Mouse (Mus musculus): ENCODE results near the gene Bicra. TPM values are rescaled to one million over a fixed set of nuclear protein-coding genes. Genes with fewer than 3 reads are reported as not detected.

Gene Bicra
- polyA plus RNA-seq, 1 experiment from 2014 or later = 6.9 TPM

GRCm38 (mm10) chr7:15956143-15956542 lies 91.6 kb downstream of the Bicra start:
- Histone ChIP-seq H3K9me3 (replicated peaks) (peaks cover 9% of the 10 kb centered on the region; the same call in 1 of the 2 replicates), H3K4me1 (peaks cover 20% of the 10 kb centered on the region), H3K36me3 (0 out of 2 replicates have a peak, but pooled peaks cover 4% of the 10 kb centered on the region), H3K4me3 (no peak overlapping the region), H3K27ac (replicated peaks) (no peak overlapping the region), H3K27me3 (ENCODE audit: low read depth, poor library complexity, severe bottlenecking) (peaks cover 17% of the 10 kb centered on the region)
- no peak for DNase-seq (ENCODE audit: low spot score)
- 79% methylated on average over 5 of the region's 5 CpGs for WGBS

GRCm38 (mm10) chr7:15955509-15955908 lies 92.2 kb downstream of the Bicra start:
- DNase-seq (ENCODE audit: low spot score) = no peak
- Histone ChIP-seq H3K4me3 (peak overlapping the region; percentile 49), H3K27ac (replicated peaks) (peak overlapping the region; percentile 63), H3K27me3 (ENCODE audit: low read depth, poor library complexity, severe bottlenecking) (peaks cover 17% of the 10 kb centered on the region), H3K4me1 (peaks cover 14% of the 10 kb centered on the region), H3K36me3 (0 out of 2 replicates have a peak, but pooled peaks cover 4% of the 10 kb centered on the region), H3K9me3 (replicated peaks) (peaks cover 9% of the 10 kb centered on the region; the same call in 1 of the 2 replicates)
- WGBS = 17% methylated on average over 7 of the region's 7 CpGs

GRCm38 (mm10) chr7:15954978-15955443 lies 92.7 kb downstream of the Bicra start:
- Histone ChIP-seq H3K4me1 (peaks cover 13% of the 10 kb centered on the region), H3K27me3 (ENCODE audit: low read depth, poor library complexity, severe bottlenecking) (peaks cover 17% of the 10 kb centered on the region), H3K4me3 (peak overlapping the region; percentile 49), H3K9me3 (replicated peaks) (peaks cover 9% of the 10 kb centered on the region; the same call in 1 of the 2 replicates), H3K27ac (replicated peaks) (peak overlapping the region; percentile 63), H3K36me3 (0 out of 2 replicates have a peak, but pooled peaks cover 4% of the 10 kb centered on the region)
- peak; percentile 47 for DNase-seq (ENCODE audit: low spot score)
- WGBS = 5% methylated on average over 21 of the region's 21 CpGs

- 88% methylated on average over 7 of the region's 7 CpGs for WGBS
- H3K36me3 ChIP-seq = 0 out of 2 replicates have a peak, but pooled peaks cover 4% of the 10 kb centered on the region
- no peak overlapping the region for H3K27ac ChIP-seq (replicated peaks)
- no peak for DNase-seq (ENCODE audit: low spot score)
- H3K4me3 ChIP-seq = no peak overlapping the region
- H3K27me3 ChIP-seq (ENCODE audit: low read depth, poor library complexity, severe bottlenecking) = peaks cover 20% of the 10 kb centered on the region
- H3K9me3 ChIP-seq (replicated peaks) = peaks cover 9% of the 10 kb centered on the region; the same call in 1 of the 2 replicates
- H3K4me1 ChIP-seq = peaks cover 13% of the 10 kb centered on the region
Observed at GRCm38 (mm10) chr7:15954436-15954835, 93.3 kb downstream of the Bicra start.

GRCm38 (mm10) chr7:15953307-15954074 lies 94.2 kb downstream of the Bicra start:
- no peak for DNase-seq (ENCODE audit: low spot score)
- Histone ChIP-seq H3K36me3 (0 out of 2 replicates have a peak, but pooled peaks cover 4% of the 10 kb centered on the region), H3K9me3 (replicated peaks) (peaks cover 9% of the 10 kb centered on the region; the same call in 1 of the 2 replicates), H3K27me3 (ENCODE audit: low read depth, poor library complexity, severe bottlenecking) (peaks cover 28% of the 10 kb centered on the region), H3K27ac (replicated peaks) (no peak overlapping the region), H3K4me3 (no peak overlapping the region), H3K4me1 (peaks cover 17% of the 10 kb centered on the region)
- WGBS = 91% methylated on average over 13 of the region's 13 CpGs

GRCm38 (mm10) chr7:15952416-15952815 lies 95.3 kb downstream of the Bicra start:
- no peak overlapping the region for H3K27ac ChIP-seq (replicated peaks)

GRCm38 (mm10) chr7:15950008-15950407 lies 97.7 kb downstream of the Bicra start:
- DNase-seq (ENCODE audit: low spot score) = no peak
- Histone ChIP-seq H3K9me3 (replicated peaks) (peaks cover 9% of the 10 kb centered on the region; the same call in 1 of the 2 replicates), H3K27me3 (ENCODE audit: low read depth, poor library complexity, severe bottlenecking) (0 out of 2 replicates have a peak, but pooled peaks cover 10% of the 10 kb centered on the region), H3K36me3 (0 out of 2 replicates have a peak, but pooled peaks cover 4% of the 10 kb centered on the region), H3K27ac (replicated peaks) (no peak overlapping the region), H3K4me1 (peaks cover 23% of the 10 kb centered on the region), H3K4me3 (no peak overlapping the region)
- WGBS = 87% methylated on average over 15 of the region's 15 CpGs

More at GRCm38 (mm10) chr7:15952416-15952815, 95.3 kb downstream of the Bicra start:
- Histone ChIP-seq H3K9me3 (replicated peaks) (peaks cover 9% of the 10 kb centered on the region; the same call in 1 of the 2 replicates), H3K4me1 (peaks cover 25% of the 10 kb centered on the region), H3K36me3 (0 out of 2 replicates have a peak, but pooled peaks cover 4% of the 10 kb centered on the region), H3K27me3 (ENCODE audit: low read depth, poor library complexity, severe bottlenecking) (peaks cover 28% of the 10 kb centered on the region), H3K4me3 (no peak overlapping the region)
- 76% methylated on average over 3 of the region's 3 CpGs for WGBS
- DNase-seq (ENCODE audit: low spot score) = no peak

GRCm38 (mm10) chr7:15949216-15949790 lies 98.4 kb downstream of the Bicra start:
- 88% methylated on average over 7 of the region's 7 CpGs for WGBS
- Histone ChIP-seq H3K27ac (replicated peaks) (no peak overlapping the region), H3K36me3 (peaks cover 6% of the 10 kb centered on the region), H3K4me3 (no peak overlapping the region), H3K9me3 (replicated peaks) (peaks cover 9% of the 10 kb centered on the region; the same call in 1 of the 2 replicates), H3K4me1 (peaks cover 27% of the 10 kb centered on the region), H3K27me3 (ENCODE audit: low read depth, poor library complexity, severe bottlenecking) (0 out of 2 replicates have a peak, but pooled peaks cover 10% of the 10 kb centered on the region)
- DNase-seq (ENCODE audit: low spot score) = no peak

GRCm38 (mm10) chr7:15948381-15948941 lies 99.3 kb downstream of the Bicra start:
- Histone ChIP-seq H3K27me3 (ENCODE audit: low read depth, poor library complexity, severe bottlenecking) (0 out of 2 replicates have a peak, but pooled peaks cover 10% of the 10 kb centered on the region), H3K27ac (replicated peaks) (peak overlapping the region; percentile 47; the same call in 1 of the 2 replicates), H3K36me3 (peaks cover 13% of the 10 kb centered on the region), H3K4me3 (peak overlapping the region; percentile 38), H3K9me3 (replicated peaks) (peaks cover 3% of the 10 kb centered on the region; the same call in 1 of the 2 replicates), H3K4me1 (peaks cover 29% of the 10 kb centered on the region)
- peak; percentile 81 for DNase-seq (ENCODE audit: low spot score)
- WGBS = 6% methylated on average over 23 of the region's 23 CpGs

- Histone ChIP-seq H3K4me3 (peak overlapping the region; percentile 38), H3K4me1 (peaks cover 29% of the 10 kb centered on the region), H3K36me3 (peaks cover 18% of the 10 kb centered on the region), H3K27ac (replicated peaks) (peak overlapping the region; percentile 47; the same call in 1 of the 2 replicates), H3K9me3 (replicated peaks) (no peaks in the 10 kb centered on the region), H3K27me3 (ENCODE audit: low read depth, poor library complexity, severe bottlenecking) (0 out of 2 replicates have a peak, but pooled peaks cover 10% of the 10 kb centered on the region)
- DNase-seq (ENCODE audit: low spot score) = no peak
- 53% methylated on average over 4 of the region's 4 CpGs for WGBS
Observed at GRCm38 (mm10) chr7:15947653-15948260, 100.0 kb downstream of the Bicra start.

GRCm38 (mm10) chr7:15945721-15946536 lies 101.8 kb downstream of the Bicra start, which contains the start of gene Nop53:
TSS of gene Nop53 (minus strand) at chr7:15946074.
- Histone ChIP-seq H3K27me3 (ENCODE audit: low read depth, poor library complexity, severe bottlenecking) (0 out of 2 replicates have a peak, but pooled peaks cover 10% of the 10 kb centered on the region), H3K27ac (replicated peaks) (peak within 1 kb of the TSS; percentile 97), H3K36me3 (peaks cover 36% of the 10 kb centered on the region), H3K4me1 (peaks cover 29% of the 10 kb centered on the region), H3K9me3 (replicated peaks) (no peaks in the 10 kb centered on the region), H3K4me3 (peak within 1 kb of the TSS; percentile 77)
- WGBS = 2% methylated on average over 59 of the region's 59 CpGs
- peak; percentile 94 for DNase-seq (ENCODE audit: low spot score)
